Mouse (Mus musculus) frontal cortex, postnatal 25 days (tissue): ENCODE data around the gene Atp13a5.

Source experiments
- DNase-seq, 2 experiments: peaks; one replicate each; pipeline ENCODE4 v3.0.0; 2022; ENCODE audit warnings: low spot score in 2 of 2

The Atp13a5 gene

DNA sequence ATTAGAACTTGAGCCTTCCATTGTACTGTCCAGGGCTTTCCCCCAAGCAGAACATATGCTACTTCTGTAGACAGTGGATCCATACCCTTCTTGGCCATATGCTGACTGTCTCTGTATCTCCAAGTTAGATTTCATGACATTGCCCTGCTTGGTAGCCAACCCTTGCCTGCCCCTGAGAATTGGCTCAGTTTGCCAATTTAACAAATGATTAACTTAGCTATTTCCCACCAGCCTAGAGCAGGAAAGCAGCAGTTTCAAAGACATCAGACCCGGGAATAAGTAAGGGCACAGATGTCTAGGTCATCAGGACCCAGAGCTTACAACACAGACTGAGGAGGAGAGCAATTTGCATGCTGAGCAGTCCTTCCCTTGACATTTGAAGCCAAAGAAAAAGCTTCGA is 173.0 kb downstream of the Atp13a5 start:
- no peak for DNase-seq

DNA sequence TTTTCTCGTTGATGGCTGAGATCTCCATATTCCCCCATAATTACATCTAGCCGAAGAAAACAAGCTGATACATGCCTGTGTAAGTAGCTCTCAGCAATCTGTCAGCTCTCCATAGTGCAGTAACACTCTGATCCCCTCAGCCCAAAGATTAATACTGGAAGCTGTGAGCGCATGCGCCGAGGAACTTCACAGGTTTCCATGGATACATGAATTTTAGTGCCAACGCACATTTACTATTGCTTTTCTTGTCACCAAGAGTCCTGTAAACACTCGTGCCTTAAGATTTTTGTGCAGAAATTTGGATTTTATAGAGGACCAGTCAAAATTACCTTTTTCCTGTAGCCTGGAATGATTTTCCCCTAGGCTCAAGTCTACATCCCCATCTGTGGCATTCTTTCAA is 173.7 kb downstream of the Atp13a5 start:
- peak in 1 of 2 experiments; percentile 42 for DNase-seq

DNA sequence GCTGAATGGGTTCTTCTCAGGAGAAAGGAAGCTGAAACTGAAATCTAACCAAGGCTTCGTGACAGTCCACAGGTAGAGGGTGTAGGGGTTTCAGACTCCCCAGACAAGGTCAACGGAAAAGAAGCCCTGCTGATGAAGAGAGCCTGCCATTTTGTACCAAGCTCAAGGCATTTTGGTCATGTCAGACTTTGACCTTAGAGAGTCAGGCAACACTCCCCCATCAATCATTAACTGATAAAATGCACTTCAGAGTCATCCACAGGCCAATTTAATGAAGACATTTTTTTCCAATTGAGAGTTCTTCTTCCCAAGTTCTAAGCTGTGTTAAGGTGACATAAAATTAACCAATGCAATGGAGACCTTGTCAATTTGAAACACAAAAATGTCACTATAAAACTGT is 177.4 kb downstream of the Atp13a5 start:
- DNase-seq = no peak

DNA sequence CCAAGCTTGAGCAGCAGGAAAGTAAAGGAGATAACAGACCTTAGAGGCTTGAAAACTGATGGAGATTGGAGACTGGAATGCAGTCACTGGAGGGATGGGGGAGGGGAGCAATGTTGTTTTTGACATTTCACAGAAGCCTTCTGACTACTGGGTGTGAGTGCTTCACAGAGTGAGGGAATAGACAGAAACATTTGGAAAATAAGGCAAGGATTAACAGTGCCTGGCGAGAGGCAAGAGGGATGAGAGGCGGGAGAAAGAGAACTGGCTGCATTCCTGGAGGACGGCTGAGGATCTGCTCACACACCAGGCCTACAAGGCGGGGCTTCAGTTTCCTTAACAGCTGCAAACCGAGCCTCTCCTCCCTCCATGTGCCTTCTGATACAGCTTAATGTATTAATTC is 180.1 kb downstream of the Atp13a5 start:
- no peak for DNase-seq

DNA sequence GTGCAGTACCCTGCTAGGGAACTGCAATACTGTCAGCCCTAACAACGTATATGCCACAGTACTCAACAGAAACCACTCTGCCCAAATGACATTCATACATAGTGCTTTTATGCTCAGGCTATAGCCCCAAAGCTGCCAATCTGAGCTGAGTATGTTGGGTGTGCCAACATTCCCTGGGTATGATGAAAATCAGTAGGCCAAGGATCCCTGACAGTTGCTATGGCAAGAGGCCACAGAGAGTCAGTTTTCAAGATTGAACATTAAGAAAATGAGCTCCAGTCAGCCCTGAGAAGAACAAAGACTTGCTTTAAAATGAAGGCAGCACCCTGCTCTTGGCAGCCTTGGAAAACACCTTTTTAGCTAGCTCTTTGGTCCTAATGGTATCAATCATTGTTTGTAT is 183.4 kb downstream of the Atp13a5 start:
- DNase-seq = no peak

DNA sequence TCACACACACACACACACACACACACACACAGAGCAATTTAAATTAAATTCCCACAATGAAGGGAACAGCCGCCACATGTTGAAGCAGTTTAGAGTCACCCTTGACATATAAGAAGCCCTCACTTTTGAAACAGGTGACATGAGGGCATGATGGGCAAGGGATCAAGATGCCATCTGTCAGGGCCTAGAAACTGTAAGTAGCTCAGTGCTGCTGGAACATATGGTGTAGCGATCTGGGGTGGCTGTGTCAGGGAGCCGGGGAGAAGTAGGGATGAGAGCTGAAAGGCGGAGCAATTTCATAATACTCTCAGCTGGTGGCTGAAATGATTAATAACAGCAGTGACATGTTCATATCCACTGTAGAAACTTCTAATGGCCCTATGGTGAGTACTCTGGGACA is 184.6 kb downstream of the Atp13a5 start:
- no peak for DNase-seq

DNA sequence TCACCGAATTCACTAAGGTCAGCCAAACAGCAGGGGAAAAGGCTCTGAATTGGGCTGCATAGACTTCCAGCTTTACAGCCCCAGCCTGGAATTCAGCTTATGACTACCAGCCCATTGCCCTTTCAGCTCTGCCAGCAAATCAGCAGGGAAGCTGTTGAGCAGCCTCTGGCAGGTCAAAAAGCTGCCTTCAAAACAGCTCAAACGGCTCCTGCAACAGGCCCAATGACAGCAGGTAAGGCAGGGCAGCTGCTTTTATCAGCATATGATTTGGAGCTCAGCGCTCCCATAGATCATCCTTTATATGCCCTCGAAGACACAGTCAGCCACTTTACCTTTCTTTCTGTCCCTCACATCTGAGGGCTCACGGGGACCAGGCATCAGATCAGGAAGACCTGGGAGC is 185.6 kb downstream of the Atp13a5 start:
- no peak for DNase-seq
